Mouse (Mus musculus) MEL (cell line): ENCODE results near the gene Dcun1d2. TPM values are rescaled to one million over a fixed set of nuclear protein-coding genes. Genes with fewer than 3 reads are reported as not detected.

Experiments
- DNase-seq: peaks from one replicate; pipeline ENCODE4 v3.0.0; 2011; ENCODE audit warnings: low read depth, low spot score
- H3K27ac ChIP-seq: 2 replicates; pipeline ENCODE4 v1.5.1; 2012; ENCODE audit warnings: low read depth, mild to moderate bottlenecking, control low read depth, low read length, moderate library complexity; ENCODE audit not compliant: control insufficient read depth
- H3K27me3 ChIP-seq, 2 experiments: fragments of 150-350 bp in 1 of 2; sonication (generic) in 1 of 2; 2 replicates each; pipeline ENCODE4 v1.6.1; 2012; ENCODE audit warnings: low read length in 2 of 2, mild to moderate bottlenecking in 2 of 2, improper control_type of control experiment in 1 of 2, moderate library complexity in 1 of 2; ENCODE audit not compliant: insufficient read depth in 2 of 2, control insufficient read depth in 1 of 2
- H3K36me3 ChIP-seq, 2 experiments: 2 replicates each; pipeline ENCODE4 v1.6.1; 2012 to 2014; ENCODE audit warnings: low read length in 2 of 2, improper control_type of control experiment in 1 of 2, inconsistent platforms in 1 of 2, mild to moderate bottlenecking in 1 of 2; ENCODE audit not compliant: insufficient read depth in 2 of 2, control insufficient read depth in 1 of 2
- H3K4me1 ChIP-seq, 2 experiments: fragments of 150-350 bp in 1 of 2; sonication (generic) in 1 of 2; 2 replicates each; pipeline ENCODE4 v1.6.1; 2012; ENCODE audit warnings: low read length in 2 of 2, improper control_type of control experiment in 1 of 2, mild to moderate bottlenecking in 1 of 2; ENCODE audit not compliant: insufficient read depth in 2 of 2, control insufficient read depth in 1 of 2
- H3K4me3 ChIP-seq, 2 experiments: fragments of 150-350 bp in 1 of 2; sonication (generic) in 1 of 2; 2 replicates each; pipeline ENCODE4 v1.5.1; 2012; ENCODE audit warnings: low read depth in 2 of 2, low read length in 2 of 2, mild to moderate bottlenecking in 2 of 2, moderate library complexity in 2 of 2, control low read depth in 1 of 2, improper control_type of control experiment in 1 of 2; ENCODE audit not compliant: control insufficient read depth in 1 of 2, insufficient read depth in 1 of 2
- H3K79me2 ChIP-seq: 2 replicates; pipeline ENCODE4 v1.6.1; 2012; ENCODE audit warnings: mild to moderate bottlenecking, low read length, moderate library complexity; ENCODE audit not compliant: control insufficient read depth, poor library complexity, insufficient read depth
- H3K9ac ChIP-seq: 2 replicates; pipeline ENCODE4 v1.6.1; 2012; ENCODE audit warnings: low read depth, mild to moderate bottlenecking, control low read depth, low read length, moderate library complexity; ENCODE audit not compliant: control insufficient read depth, poor library complexity, severe bottlenecking
- H3K9me3 ChIP-seq: fragments of 150-350 bp; sonication (generic); replicated peaks from 2 replicates; pipeline ENCODE4 v1.6.1; 2012; ENCODE audit warnings: mild to moderate bottlenecking, low read length, improper control_type of control experiment, moderate library complexity; ENCODE audit not compliant: insufficient read depth
- CHD1 ChIP-seq: IDR thresholded peaks from 2 replicates; pipeline ENCODE4 v1.6.1; 2012; ENCODE audit warnings: low read depth, mild to moderate bottlenecking, inconsistent platforms, low read length, improper control_type of control experiment
- CHD2 ChIP-seq: IDR thresholded peaks from 2 replicates; pipeline ENCODE4 v1.6.1; 2011; ENCODE audit warnings: low read length, improper control_type of control experiment
- CTCF ChIP-seq, 3 experiments: IDR thresholded peaks in 2 of 3; conservative IDR thresholded peaks in 1 of 3; 2 replicates each; pipeline ENCODE4 v1.5.1; 2011 to 2012; ENCODE audit warnings: low read length in 3 of 3, low read depth in 2 of 3, mild to moderate bottlenecking in 2 of 3, improper control_type of control experiment in 1 of 3, inconsistent platforms in 1 of 3, mixed read lengths in 1 of 3, moderate library complexity in 1 of 3; ENCODE audit not compliant: control insufficient read depth in 1 of 3, insufficient read depth in 1 of 3, poor library complexity in 1 of 3, severe bottlenecking in 1 of 3
- ELF1 ChIP-seq: IDR thresholded peaks from 2 replicates; pipeline ENCODE4 v1.6.1; 2014; ENCODE audit warnings: low read depth, mild to moderate bottlenecking, inconsistent platforms, low read length, improper control_type of control experiment, moderate library complexity
- EP300 ChIP-seq, 2 experiments: IDR thresholded peaks; 2 replicates each; pipeline ENCODE4 v1.6.1; 2011; ENCODE audit warnings: improper control_type of control experiment in 2 of 2, low read length in 2 of 2, low read depth in 1 of 2, mild to moderate bottlenecking in 1 of 2
- ETS1 ChIP-seq: IDR thresholded peaks from 2 replicates; pipeline ENCODE4 v1.6.1; 2012; ENCODE audit warnings: low read depth, mild to moderate bottlenecking, inconsistent platforms, low read length, improper control_type of control experiment, moderate library complexity
- GABPA ChIP-seq: IDR thresholded peaks from 2 replicates; pipeline ENCODE4 v1.6.1; 2012; ENCODE audit warnings: low read depth, mild to moderate bottlenecking, inconsistent platforms, low read length, improper control_type of control experiment, moderate library complexity
- GATA1 ChIP-seq: IDR thresholded peaks from 2 replicates; pipeline ENCODE4 v1.6.1; 2011; ENCODE audit warnings: low read depth, low read length, improper control_type of control experiment
- JUND ChIP-seq: IDR thresholded peaks from 2 replicates; pipeline ENCODE4 v1.6.1; 2011; ENCODE audit warnings: low read depth, mild to moderate bottlenecking, improper control_type of control experiment, low read length
- KAT2A ChIP-seq: conservative IDR thresholded peaks from 2 replicates; pipeline ENCODE4 v1.6.1; 2012; ENCODE audit warnings: low read depth, low read length, improper control_type of control experiment, inconsistent platforms
- MAFK ChIP-seq: IDR thresholded peaks from 2 replicates; pipeline ENCODE4 v1.6.1; 2011; ENCODE audit warnings: low read depth, mild to moderate bottlenecking, low read length, improper control_type of control experiment, borderline replicate concordance
- MAZ ChIP-seq: IDR thresholded peaks from 2 replicates; pipeline ENCODE4 v1.6.1; 2012; ENCODE audit warnings: low read depth, mild to moderate bottlenecking, inconsistent platforms, low read length, improper control_type of control experiment
- MEF2A ChIP-seq: IDR thresholded peaks from 2 replicates; pipeline ENCODE4 v1.6.1; 2014; ENCODE audit warnings: low read depth, mild to moderate bottlenecking, inconsistent platforms, low read length, improper control_type of control experiment; ENCODE audit not compliant: poor library complexity, insufficient replicate concordance, severe bottlenecking; ENCODE audit errors: extremely low read depth
- MXI1 ChIP-seq: IDR thresholded peaks from 2 replicates; pipeline ENCODE4 v1.6.1; 2011; ENCODE audit warnings: mild to moderate bottlenecking, low read depth, low read length, improper control_type of control experiment
- MYB ChIP-seq: IDR thresholded peaks from 2 replicates; pipeline ENCODE4 v1.6.1; 2011; ENCODE audit warnings: mild to moderate bottlenecking, low read depth, low read length, improper control_type of control experiment
- MYC ChIP-seq: IDR thresholded peaks from 2 replicates; pipeline ENCODE4 v1.6.1; 2011; ENCODE audit warnings: low read depth, mild to moderate bottlenecking, low read length, improper control_type of control experiment, moderate library complexity
- POLR2AphosphoS5 ChIP-seq: IDR thresholded peaks from 2 replicates; pipeline ENCODE4 v1.6.1; 2012; ENCODE audit warnings: low read depth, borderline replicate concordance, mild to moderate bottlenecking, inconsistent platforms, low read length, moderate library complexity, mixed read lengths
- RAD21 ChIP-seq: IDR thresholded peaks from 2 replicates; pipeline ENCODE4 v1.6.1; 2011; ENCODE audit warnings: mild to moderate bottlenecking, low read depth, low read length, improper control_type of control experiment
- RCOR1 ChIP-seq: IDR thresholded peaks from 2 replicates; pipeline ENCODE4 v1.6.1; 2012; ENCODE audit warnings: low read depth, mild to moderate bottlenecking, inconsistent platforms, low read length, improper control_type of control experiment
- SIN3A ChIP-seq: IDR thresholded peaks from 2 replicates; pipeline ENCODE4 v1.6.1; 2012; ENCODE audit warnings: low read length, improper control_type of control experiment, inconsistent platforms
- SMC3 ChIP-seq: IDR thresholded peaks from 2 replicates; pipeline ENCODE4 v1.6.1; 2011; ENCODE audit warnings: low read depth, low read length, improper control_type of control experiment
- TAL1 ChIP-seq: IDR thresholded peaks from 2 replicates; pipeline ENCODE4 v1.6.1; 2012; ENCODE audit warnings: mild to moderate bottlenecking, inconsistent platforms, low read length, moderate library complexity, mixed read lengths
- TBP ChIP-seq: IDR thresholded peaks from 2 replicates; pipeline ENCODE4 v1.8.0; 2011; ENCODE audit warnings: low read depth, low read length, improper control_type of control experiment
- UBTF ChIP-seq: IDR thresholded peaks from 2 replicates; pipeline ENCODE4 v1.6.1; 2012; ENCODE audit warnings: low read depth, mild to moderate bottlenecking, inconsistent platforms, low read length, improper control_type of control experiment, moderate library complexity, borderline replicate concordance; ENCODE audit not compliant: insufficient read depth
- USF1 ChIP-seq: IDR thresholded peaks from 2 replicates; pipeline ENCODE4 v1.6.1; 2014; ENCODE audit warnings: low read depth, mild to moderate bottlenecking, inconsistent platforms, low read length, improper control_type of control experiment, moderate library complexity
- USF2 ChIP-seq, 2 experiments: IDR thresholded peaks; 2 replicates each; pipeline ENCODE4 v1.6.1; 2011 to 2012; ENCODE audit warnings: improper control_type of control experiment in 2 of 2, low read length in 2 of 2, borderline replicate concordance in 1 of 2, inconsistent platforms in 1 of 2, low read depth in 1 of 2, mild to moderate bottlenecking in 1 of 2; ENCODE audit not compliant: insufficient read depth in 1 of 2
- ZC3H11A ChIP-seq: IDR thresholded peaks from 2 replicates; pipeline ENCODE4 v1.6.1; 2012; ENCODE audit warnings: low read depth, mild to moderate bottlenecking, inconsistent platforms, low read length, improper control_type of control experiment
- ZKSCAN1 ChIP-seq: IDR thresholded peaks from 2 replicates; pipeline ENCODE4 v1.6.1; 2012; ENCODE audit warnings: low read depth, mild to moderate bottlenecking, inconsistent platforms, low read length, improper control_type of control experiment, moderate library complexity
- ZMIZ1 ChIP-seq: IDR thresholded peaks from 2 replicates; pipeline ENCODE4 v1.6.1; 2012; ENCODE audit warnings: low read depth, mild to moderate bottlenecking, inconsistent platforms, low read length, improper control_type of control experiment, moderate library complexity
- polyA plus RNA-seq, 2 experiments: library from polyadenylated mRNA; stranded (reverse) in 1 of 2; unstranded in 1 of 2; fragments of >175 nt in 1 of 2; fragments of >200 nt in 1 of 2; gene quantifications; 2 replicates each; pipeline versions ENCODE4 v1.2.1 to v1.2.4; 2012; ENCODE audit warnings: low replicate concordance in 2 of 2, low read depth in 1 of 2; ENCODE audit not compliant: insufficient read length in 2 of 2, insufficient read depth in 1 of 2, missing spikeins in 1 of 2
- total RNA-seq: library from RNA; depleted of rRNA; stranded (reverse); fragments of 300-350 nt; gene quantifications from 2 replicates; pipeline ENCODE4 v1.2.3, GENCODE M21; 2012

Gene Dcun1d2
- total and polyA plus RNA-seq, 3 experiments = 19.1 to 19.9 TPM; not detected in 1

GRCm38 (mm10) chr8:13216386-13216785 is 71.5 kb downstream of the Dcun1d2 start:
- Histone ChIP-seq H3K36me3 (no peaks in the 10 kb centered on the region), H3K9me3 (no peaks in the 10 kb centered on the region), H3K9ac (no peak overlapping the region), H3K27ac (no peak overlapping the region), H3K4me3 (no peak overlapping the region), H3K4me1 (peaks cover 7 to 12% of the 10 kb centered on the region in 2 experiments; a peak in 3 of 4 replicates), H3K79me2 (no peaks in the 10 kb centered on the region), H3K27me3 (no peaks in the 10 kb centered on the region; a peak in 1 of 4 replicates)
- DNase-seq = no peak
- no peak for TF ChIP-seq ZMIZ1
- TF ChIP-seq MAZ = no peak

GRCm38 (mm10) chr8:13213479-13214268 is 74.3 kb downstream of the Dcun1d2 start:
- no peaks in the 10 kb centered on the region for H3K79me2 ChIP-seq
- H3K9me3 ChIP-seq = no peaks in the 10 kb centered on the region
- peak overlapping the region; percentile 16 for H3K27ac ChIP-seq
- peak; percentile 94 for DNase-seq
- H3K4me3 ChIP-seq = peak overlapping the region; percentile 34 to 79
- peak overlapping the region; percentile 62 for H3K9ac ChIP-seq
- H3K4me1 ChIP-seq = peaks cover 7 to 25% of the 10 kb centered on the region in 2 experiments
- no peaks in the 10 kb centered on the region for H3K27me3 ChIP-seq
- H3K36me3 ChIP-seq = peaks cover 0 to 12% of the 10 kb centered on the region in 2 experiments; a peak in 2 of 4 replicates
- no peak for TF ChIP-seq JUND
- peak; percentile 74 to 99 (median 96) for TF ChIP-seq CTCF (IDR thresholded peaks at IDR 0.05 in 2 of 3, conservative IDR thresholded peaks at IDR 0.05 in 1 of 3; ENCODE audit: control insufficient read depth in 1 of 3, insufficient read depth in 1 of 3, low read depth in 2 of 3, low read length in 3 of 3, poor library complexity in 1 of 3, severe bottlenecking in 1 of 3)
- TF ChIP-seq KAT2A = no peak
- no peak for TF ChIP-seq CHD1
- no peak for TF ChIP-seq MEF2A
- no peak for TF ChIP-seq GABPA
- peak; percentile 99 for TF ChIP-seq RAD21
- peak; percentile 78; the same call in 1 of the 2 replicates for TF ChIP-seq MAZ
- no peak for TF ChIP-seq ZKSCAN1
- TF ChIP-seq GATA1 = no peak
- no peak for TF ChIP-seq UBTF
- TF ChIP-seq RCOR1 = no peak; the same call in 1 of the 2 replicates
- no peak for TF ChIP-seq ZMIZ1
- no peak for TF ChIP-seq MYB
- peak; percentile 12; the same call in 1 of the 2 replicates for TF ChIP-seq CHD2
- TF ChIP-seq ELF1 = peak; percentile 30; the same call in 1 of the 2 replicates
- TF ChIP-seq ETS1 = peak; percentile 82
- TF ChIP-seq MXI1 = peak; percentile 74
- TF ChIP-seq USF1 = peak; percentile 75
- TF ChIP-seq SMC3 = peak; percentile 97
- 0 out of 2 replicates have a peak, but pooled peaks have one; percentile 16 for TF ChIP-seq MAFK
- peak; percentile 86 for TF ChIP-seq SIN3A
- no peak for TF ChIP-seq TBP
- no peak for TF ChIP-seq USF2 (IDR thresholded peaks at IDR 0.05; ENCODE audit: borderline replicate concordance in 1 of 2, insufficient read depth in 1 of 2, low read depth in 1 of 2, low read length in 2 of 2)
- TF ChIP-seq MYC = peak; percentile 87
- TF ChIP-seq TAL1 = no peak
- peak; percentile 96 for TF ChIP-seq ZC3H11A
- TF ChIP-seq EP300 (IDR thresholded peaks at IDR 0.05; ENCODE audit: low read depth in 1 of 2, low read length in 2 of 2) = no peak; a peak in 1 of 4 replicates
- TF ChIP-seq POLR2AphosphoS5 = no peak
